Mouse (Mus musculus) midbrain, embryonic 12.5 days (tissue): ENCODE measurements around the gene Parp9. TPM values are rescaled to one million over a fixed set of nuclear protein-coding genes. Genes with fewer than 3 reads are reported as not detected.
"Not testable (repeated sequence)": the region's sequence is repeated elsewhere in the genome, so short reads cannot be mapped to it uniquely, and the experiment has no call there.

Experiments used
- ATAC-seq: fragments of 200-750 bp; cut with Nextera tagmentation; 2 replicates; pipeline ENCODE4 v1.8.0; 2017; ENCODE audit warnings: low read depth, moderate TSS enrichment, moderate library complexity; ENCODE audit not compliant: low FRiP score
- H3K27ac ChIP-seq: fragments of 300-500 bp; sonication (generic); replicated peaks from 2 replicates; pipeline ENCODE4 v1.5.1; 2016; ENCODE audit warnings: mild to moderate bottlenecking
- H3K27me3 ChIP-seq: fragments of 300-500 bp; sonication (generic); 2 replicates; pipeline ENCODE4 v1.6.1; 2016; ENCODE audit warnings: mild to moderate bottlenecking
- H3K36me3 ChIP-seq: fragments of 300-500 bp; sonication (generic); 2 replicates; pipeline ENCODE4 v1.6.1; 2016
- H3K4me1 ChIP-seq: fragments of 300-500 bp; sonication (generic); 2 replicates; pipeline ENCODE4 v1.6.1; 2016
- H3K4me2 ChIP-seq: fragments of 300-500 bp; sonication (generic); replicated peaks from 2 replicates; pipeline ENCODE4 v1.6.1; 2016; ENCODE audit warnings: mild to moderate bottlenecking, moderate library complexity
- H3K4me3 ChIP-seq: fragments of 300-500 bp; sonication (generic); 2 replicates; pipeline ENCODE4 v1.5.1; 2016; ENCODE audit warnings: mild to moderate bottlenecking
- H3K9ac ChIP-seq: fragments of 300-500 bp; sonication (generic); replicated peaks from 2 replicates; pipeline ENCODE4 v1.6.1; 2016; ENCODE audit warnings: mild to moderate bottlenecking, moderate library complexity
- H3K9me3 ChIP-seq: fragments of 300-500 bp; sonication (generic); 2 replicates; pipeline ENCODE4 v1.6.1; 2016; ENCODE audit warnings: mild to moderate bottlenecking
- WGBS: fragments of 180-500 bp; shearing (Covaris S2); methylation state at CpG from one replicate; pipeline ENCODE4 v1.1.7; 2016; 5-methylcytosine and 5-hydroxymethylcytosine counted together
- polyA plus RNA-seq: library from polyadenylated mRNA; unstranded; fragments of >200 nt; fragmentation: Nextera tagmentation; extraction: Ambion mirVana; gene quantifications from 2 replicates; pipeline ENCODE4 v1.2.1, GENCODE M21; 2016

Gene Parp9
- polyA plus RNA-seq, 1 experiment from 2014 or later = 2.2 TPM

GRCm38 (mm10) chr16:35978450-35978849 lies 40.2 kb downstream of the Parp9 start, which contains the start of gene Kpna1:
TSS of gene Kpna1 (plus strand) at chr16:35978750.
- ATAC-seq = not testable (repeated sequence)
- 90% methylated on average over 1 of the region's 1 CpGs for WGBS

GRCm38 (mm10) chr16:35981363-35981821 lies 43.1 kb downstream of the Parp9 start:
- Histone ChIP-seq H3K27ac (no peak overlapping the region), H3K9ac (no peak overlapping the region), H3K4me3 (no peak overlapping the region), H3K4me1 (peaks cover 9% of the 10 kb centered on the region), H3K27me3 (peaks cover 7% of the 10 kb centered on the region), H3K9me3 (0 out of 2 replicates have a peak, but pooled peaks cover 3% of the 10 kb centered on the region), H3K4me2 (no peak overlapping the region), H3K36me3 (no peaks in the 10 kb centered on the region)
- ATAC-seq = peak; percentile 68
- 54% methylated on average over 19 of the region's 19 CpGs for WGBS

More at GRCm38 (mm10) chr16:35978450-35978849, 40.2 kb downstream of the Parp9 start, which contains the start of gene Kpna1:
- H3K9me3 ChIP-seq, H3K4me3 ChIP-seq, H3K4me1 ChIP-seq, H3K27ac ChIP-seq, H3K9ac ChIP-seq, H3K4me2 ChIP-seq, H3K36me3 ChIP-seq, H3K27me3 ChIP-seq: not testable (repeated sequence)

GRCm38 (mm10) chr16:35982506-35982901 lies 44.2 kb downstream of the Parp9 start:
- Histone ChIP-seq H3K4me3 (peak overlapping the region; percentile 89), H3K27ac (peak overlapping the region; percentile 99; the same call in 1 of the 2 replicates), H3K9me3 (0 out of 2 replicates have a peak, but pooled peaks cover 3% of the 10 kb centered on the region), H3K9ac (peak overlapping the region; percentile 90), H3K4me1 (peaks cover 11% of the 10 kb centered on the region), H3K4me2 (peak overlapping the region; percentile 69), H3K27me3 (peaks cover 7% of the 10 kb centered on the region), H3K36me3 (no peaks in the 10 kb centered on the region)
- ATAC-seq = 0 out of 2 replicates have a peak, but pooled peaks have one; percentile 6
- 5% methylated on average over 15 of the region's 15 CpGs for WGBS

GRCm38 (mm10) chr16:35982902-35983516 lies 44.7 kb downstream of the Parp9 start:
- Histone ChIP-seq H3K9ac (peak overlapping the region; percentile 90), H3K27me3 (peaks cover 7% of the 10 kb centered on the region), H3K4me2 (peak overlapping the region; percentile 69), H3K27ac (peak overlapping the region; percentile 99), H3K9me3 (0 out of 2 replicates have a peak, but pooled peaks cover 3% of the 10 kb centered on the region), H3K4me3 (peak overlapping the region; percentile 89), H3K4me1 (peaks cover 11% of the 10 kb centered on the region), H3K36me3 (no peaks in the 10 kb centered on the region)
- peak; percentile 93 for ATAC-seq
- WGBS = 0% methylated on average over 54 of the region's 54 CpGs

GRCm38 (mm10) chr16:35983517-35984101 lies 45.3 kb downstream of the Parp9 start:
- Histone ChIP-seq H3K9ac (peak overlapping the region; percentile 90), H3K9me3 (0 out of 2 replicates have a peak, but pooled peaks cover 3% of the 10 kb centered on the region), H3K36me3 (no peaks in the 10 kb centered on the region), H3K4me1 (peaks cover 11% of the 10 kb centered on the region), H3K4me3 (peak overlapping the region; percentile 89), H3K27ac (peak overlapping the region; percentile 99), H3K27me3 (peaks cover 7% of the 10 kb centered on the region), H3K4me2 (peak overlapping the region; percentile 69)
- 1% methylated on average over 55 of the region's 86 CpGs for WGBS
- peak; percentile 77 for ATAC-seq

- Histone ChIP-seq H3K4me3 (peak overlapping the region; percentile 89), H3K27me3 (peaks cover 7% of the 10 kb centered on the region), H3K4me2 (peak overlapping the region; percentile 69), H3K27ac (no peak overlapping the region), H3K9ac (0 out of 2 replicates have a peak overlapping the region, but pooled peaks have one; percentile 90), H3K9me3 (0 out of 2 replicates have a peak, but pooled peaks cover 3% of the 10 kb centered on the region), H3K36me3 (no peaks in the 10 kb centered on the region), H3K4me1 (peaks cover 11% of the 10 kb centered on the region)
- no peak for ATAC-seq
- WGBS = 50% methylated on average over 3 of the region's 3 CpGs
These were observed 46.2 kb downstream of the Parp9 start for GRCm38 (mm10) chr16:35984471-35984870.

- Histone ChIP-seq H3K4me1 (peaks cover 11% of the 10 kb centered on the region), H3K27ac (no peak overlapping the region), H3K27me3 (no peaks in the 10 kb centered on the region), H3K36me3 (no peaks in the 10 kb centered on the region), H3K9ac (no peak overlapping the region), H3K4me2 (no peak overlapping the region), H3K4me3 (no peak overlapping the region), H3K9me3 (no peaks in the 10 kb centered on the region)
- ATAC-seq = no peak
- WGBS = 95% methylated on average over 1 of the region's 1 CpGs
These were observed 49.7 kb downstream of the Parp9 start for GRCm38 (mm10) chr16:35987930-35988329.

- H3K9me3 ChIP-seq = no peaks in the 10 kb centered on the region
- H3K4me2 ChIP-seq = no peak overlapping the region
- H3K4me3 ChIP-seq = no peak overlapping the region
- WGBS = 93% methylated on average over 1 of the region's 1 CpGs
- H3K27me3 ChIP-seq = no peaks in the 10 kb centered on the region
- no peak overlapping the region for H3K27ac ChIP-seq
- H3K9ac ChIP-seq = no peak overlapping the region
- no peaks in the 10 kb centered on the region for H3K4me1 ChIP-seq
- no peak for ATAC-seq
- H3K36me3 ChIP-seq = no peaks in the 10 kb centered on the region
These were observed 54.1 kb downstream of the Parp9 start for GRCm38 (mm10) chr16:35992391-35992790.

GRCm38 (mm10) chr16:35993316-35993715 lies 55.0 kb downstream of the Parp9 start:
- no peak for ATAC-seq
- H3K4me2 ChIP-seq = no peak overlapping the region
- H3K27me3 ChIP-seq = no peaks in the 10 kb centered on the region
- H3K4me3 ChIP-seq = no peak overlapping the region
- H3K4me1 ChIP-seq = no peaks in the 10 kb centered on the region
- no peaks in the 10 kb centered on the region for H3K36me3 ChIP-seq
- H3K27ac ChIP-seq = no peak overlapping the region
- no peak overlapping the region for H3K9ac ChIP-seq
- WGBS = 90% methylated on average over 3 of the region's 3 CpGs
- H3K9me3 ChIP-seq = no peaks in the 10 kb centered on the region

- WGBS = 94% methylated on average over 4 of the region's 4 CpGs
- H3K9ac ChIP-seq, H3K27ac ChIP-seq, H3K4me1 ChIP-seq, ATAC-seq, H3K4me2 ChIP-seq, H3K9me3 ChIP-seq, H3K4me3 ChIP-seq, H3K27me3 ChIP-seq: not testable (repeated sequence)
- H3K36me3 ChIP-seq = peaks cover 10% of the 10 kb centered on the region
These were observed 60.6 kb downstream of the Parp9 start for GRCm38 (mm10) chr16:35998852-35999251.

- WGBS = 93% methylated on average over 3 of the region's 3 CpGs
- no peak overlapping the region for H3K4me2 ChIP-seq
- H3K9me3 ChIP-seq = no peaks in the 10 kb centered on the region
- H3K4me1 ChIP-seq = no peaks in the 10 kb centered on the region
- no peak for ATAC-seq
- H3K27me3 ChIP-seq = no peaks in the 10 kb centered on the region
- H3K36me3 ChIP-seq = peaks cover 16% of the 10 kb centered on the region
- no peak overlapping the region for H3K27ac ChIP-seq
- H3K9ac ChIP-seq = no peak overlapping the region
- no peak overlapping the region for H3K4me3 ChIP-seq
These were observed 70.1 kb downstream of the Parp9 start for GRCm38 (mm10) chr16:36008396-36008795.

- H3K4me1 ChIP-seq = no peaks in the 10 kb centered on the region
- H3K4me2 ChIP-seq = no peak overlapping the region
- no peaks in the 10 kb centered on the region for H3K27me3 ChIP-seq
- no peak overlapping the region for H3K9ac ChIP-seq
- no peak overlapping the region for H3K27ac ChIP-seq
- no peak overlapping the region for H3K4me3 ChIP-seq
- no peak for ATAC-seq
- 89% methylated on average over 1 of the region's 1 CpGs for WGBS
- H3K9me3 ChIP-seq = no peaks in the 10 kb centered on the region
- H3K36me3 ChIP-seq = peaks cover 23% of the 10 kb centered on the region
These were observed 78.1 kb downstream of the Parp9 start for GRCm38 (mm10) chr16:36016335-36016734.
